Mouse (Mus musculus): ENCODE measurements around the gene Smad3.

Smad3 gene

DNA sequence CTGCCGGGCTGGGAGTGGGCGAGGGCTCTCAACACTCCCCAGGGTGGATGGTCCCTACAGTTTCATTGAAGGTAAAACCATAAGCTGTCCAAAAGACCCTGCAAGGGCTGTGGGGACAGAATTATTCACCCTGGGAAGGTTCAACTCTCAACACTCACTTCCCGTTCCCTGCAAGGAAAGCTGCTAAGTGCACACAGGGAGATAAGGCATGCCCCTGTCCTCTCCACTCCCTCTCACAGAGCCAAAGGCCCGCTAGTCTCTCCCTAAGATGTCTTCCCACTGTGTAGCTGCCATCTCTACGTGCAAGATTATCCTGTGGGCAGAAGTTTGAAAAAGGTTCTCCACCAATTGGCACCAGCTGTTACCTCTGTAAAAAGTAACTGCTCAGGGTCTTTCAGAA, 60.2 kb downstream of the Smad3 start:
- DNase-seq: no peak

DNA sequence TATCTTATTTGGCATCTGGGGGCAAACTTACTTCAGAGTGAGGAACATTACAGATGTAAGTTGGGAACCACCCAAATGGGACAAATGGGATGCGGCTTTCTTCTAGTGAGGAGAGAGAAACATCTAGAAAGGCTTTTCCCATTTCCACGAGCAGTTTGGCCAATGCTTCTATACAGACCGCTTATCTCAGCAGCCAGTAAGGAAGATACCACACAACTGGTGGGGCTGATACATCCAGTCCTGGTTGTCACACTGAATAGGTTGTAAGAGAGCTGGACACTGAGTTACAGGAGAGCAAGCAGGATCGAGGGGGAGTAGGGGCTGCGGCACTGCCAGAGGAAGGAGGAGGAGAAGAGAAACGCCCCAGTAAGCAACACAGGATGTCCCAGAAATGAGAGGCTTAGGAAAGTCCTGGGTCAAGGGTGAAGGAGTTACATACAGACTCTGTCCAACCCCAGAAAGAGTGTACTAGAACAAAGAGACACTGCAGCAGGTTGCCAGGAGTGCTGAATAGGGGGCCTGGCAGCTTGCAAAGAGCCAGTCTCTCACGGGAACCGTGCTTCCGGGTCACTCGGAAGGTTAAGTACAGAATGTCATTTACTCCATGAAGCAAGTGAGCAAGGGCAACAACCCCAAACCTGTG, 61.2 kb downstream of the Smad3 start:
- peak; percentile 50 for DNase-seq

GRCm38 (mm10) chr9:63691960-63692359, 65.8 kb downstream of the Smad3 start:
- DNase-seq: no peak

GRCm38 (mm10) chr9:63690511-63690910, 67.3 kb downstream of the Smad3 start:
- DNase-seq: no peak

GRCm38 (mm10) chr9:63687413-63688015, 70.3 kb downstream of the Smad3 start:
- peak; percentile 67 for DNase-seq

DNA sequence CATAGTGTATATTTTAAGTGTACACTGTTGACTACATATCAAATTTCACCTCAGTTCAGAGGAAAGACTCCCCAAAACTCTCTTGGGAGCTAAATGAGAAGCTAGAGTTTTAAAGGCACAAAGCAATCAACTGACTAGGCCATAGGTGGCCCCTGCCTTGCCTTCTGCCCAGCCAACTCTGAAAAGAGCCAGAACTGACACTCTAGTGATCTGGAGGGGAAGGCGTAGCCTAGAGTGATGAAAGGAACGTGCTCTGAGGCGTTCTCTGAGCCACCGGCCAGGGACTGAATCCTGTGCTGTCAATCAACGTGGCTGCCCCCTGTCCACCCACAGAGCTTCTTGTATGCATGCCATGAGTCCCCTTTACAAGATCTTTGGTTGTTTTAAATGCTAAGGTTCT, 72.4 kb downstream of the Smad3 start:
- DNase-seq: no peak

DNA sequence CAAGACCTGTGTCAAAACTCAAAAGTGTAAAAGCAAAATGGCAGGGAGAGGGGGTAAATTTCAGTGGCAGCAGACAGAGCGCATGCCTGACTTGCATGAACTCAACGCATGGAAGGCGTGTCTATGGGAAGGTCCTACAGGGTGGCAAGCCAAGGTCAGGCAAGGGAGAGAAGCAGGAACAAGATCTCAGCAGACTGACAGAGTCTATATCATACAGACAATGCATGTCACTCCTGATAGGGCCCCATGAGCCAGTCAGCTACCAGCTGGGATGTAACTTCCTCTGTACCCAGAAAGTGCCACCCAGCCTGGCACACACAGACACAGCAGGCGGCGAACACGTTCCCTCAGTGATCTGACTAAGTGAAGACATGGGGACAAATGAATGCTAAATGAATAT, 73.5 kb downstream of the Smad3 start:
- no peak for DNase-seq

DNA sequence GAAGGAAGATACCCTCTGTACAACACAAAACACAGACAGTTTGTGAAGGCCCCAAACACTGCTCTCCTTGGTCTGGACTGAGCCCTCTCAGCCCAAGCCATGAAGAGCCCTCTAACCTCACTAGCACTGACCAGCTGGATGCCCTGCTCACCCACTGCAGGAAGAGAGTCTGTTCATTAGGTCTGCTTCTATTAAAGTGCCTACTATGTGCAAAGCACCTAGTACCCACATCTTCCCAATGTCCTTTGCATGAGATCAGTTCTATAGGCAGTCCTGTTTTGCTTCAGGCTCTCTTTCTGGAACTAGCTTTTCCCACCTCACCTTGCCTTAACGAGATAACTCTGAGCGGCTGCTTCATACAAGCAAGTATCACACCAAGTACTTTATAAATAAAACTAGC, 74.9 kb downstream of the Smad3 start:
- DNase-seq: no peak

- peak; percentile 59 for DNase-seq
Measured at GRCm38 (mm10) chr9:63682301-63682700, 75.5 kb downstream of the Smad3 start.

DNA sequence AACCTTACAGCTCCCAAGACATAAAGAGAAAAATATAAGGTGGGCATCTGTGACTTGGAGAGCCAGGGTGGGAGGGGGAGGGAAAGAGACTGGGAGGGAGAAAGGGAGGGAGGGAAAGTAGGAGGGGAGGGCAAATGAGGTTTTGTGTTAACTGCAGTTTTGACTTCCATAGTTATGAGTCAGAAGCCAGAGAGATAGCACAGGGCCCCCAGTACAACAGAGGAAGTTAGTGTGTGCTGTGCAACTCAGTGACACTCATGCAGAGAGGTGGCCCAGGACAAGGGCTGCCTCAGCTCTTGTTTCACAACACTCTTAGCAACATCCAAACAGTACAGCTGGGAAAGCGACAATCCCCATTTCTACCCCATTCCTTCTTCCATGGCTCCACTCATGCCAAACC, 79.7 kb downstream of the Smad3 start:
- no peak for DNase-seq

GRCm38 (mm10) chr9:63677621-63678020, 80.2 kb downstream of the Smad3 start:
- peak; percentile 42 for DNase-seq

GRCm38 (mm10) chr9:63674613-63675012, 83.2 kb downstream of the Smad3 start:
- no peak for DNase-seq

DNA sequence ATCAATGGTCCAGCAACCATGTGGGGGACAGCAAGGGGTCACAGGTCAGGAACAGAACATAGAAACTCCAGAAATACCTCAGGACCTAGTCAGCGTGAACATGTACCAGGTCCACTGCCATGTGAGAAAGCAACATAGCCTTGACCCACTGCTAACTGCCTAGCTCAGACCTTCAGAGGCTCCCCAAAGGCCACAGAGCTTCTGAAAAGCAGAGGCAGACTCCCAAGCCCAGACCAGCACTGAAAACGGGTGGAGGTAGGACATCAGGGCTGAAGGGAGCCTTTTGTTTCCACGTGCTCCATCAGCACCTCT, 84.3 kb downstream of the Smad3 start:
- no peak for DNase-seq

DNA sequence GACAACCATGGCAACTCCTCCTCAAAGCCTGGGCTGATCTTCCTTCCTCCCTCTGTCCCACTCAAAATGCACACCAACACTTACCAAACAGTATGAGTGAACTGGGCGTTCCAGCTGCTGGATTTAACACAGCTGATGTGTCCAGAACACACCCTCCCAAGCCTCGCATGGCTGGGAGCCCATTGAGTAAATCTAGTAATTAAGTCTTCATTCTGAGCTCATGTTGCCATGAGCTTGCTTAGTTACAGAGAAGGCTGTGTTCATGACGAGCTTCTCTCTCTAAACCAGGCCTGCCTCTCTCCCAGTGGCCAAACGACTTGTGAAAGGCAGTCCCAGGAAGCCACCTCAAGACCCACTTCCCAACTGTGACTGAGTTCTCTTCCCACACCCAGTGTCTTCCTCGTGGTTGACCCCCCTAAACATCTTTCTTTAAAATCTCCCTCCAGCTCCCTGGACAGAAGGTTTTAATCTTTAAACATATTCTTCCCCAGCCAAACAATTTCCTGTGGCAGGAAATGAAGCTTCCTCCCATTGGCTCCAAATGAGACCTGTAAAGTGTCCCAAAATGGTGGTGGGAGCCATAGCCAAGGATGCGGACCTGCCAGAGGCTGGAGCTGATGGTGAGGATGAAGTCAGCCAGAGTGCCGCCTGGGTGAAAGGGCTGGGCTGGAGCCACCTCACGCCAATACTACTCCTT, 84.8 kb downstream of the Smad3 start:
- DNase-seq: peak; percentile 68

- no peak for DNase-seq
Measured at GRCm38 (mm10) chr9:63669816-63670215, 88.0 kb downstream of the Smad3 start.

DNA sequence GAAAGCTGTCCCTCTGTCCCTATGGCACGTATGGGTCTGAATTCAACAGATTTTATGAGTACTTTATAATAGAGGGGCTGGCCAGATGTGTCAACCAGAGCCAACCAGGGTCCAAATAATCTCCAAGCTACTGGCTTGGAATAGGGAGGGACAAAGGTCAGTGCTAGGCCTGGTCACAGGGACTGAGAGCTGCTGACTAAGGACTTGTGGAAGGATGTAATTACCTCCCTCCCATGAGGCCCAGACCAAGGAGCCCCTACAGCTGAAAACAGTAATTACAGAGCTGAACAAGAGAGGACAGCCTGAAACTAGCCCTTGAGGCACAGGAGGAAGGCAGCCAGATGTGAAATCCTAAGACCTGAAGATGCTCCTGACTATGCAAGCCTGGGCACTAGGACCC, 89.2 kb downstream of the Smad3 start:
- DNase-seq: no peak

DNA sequence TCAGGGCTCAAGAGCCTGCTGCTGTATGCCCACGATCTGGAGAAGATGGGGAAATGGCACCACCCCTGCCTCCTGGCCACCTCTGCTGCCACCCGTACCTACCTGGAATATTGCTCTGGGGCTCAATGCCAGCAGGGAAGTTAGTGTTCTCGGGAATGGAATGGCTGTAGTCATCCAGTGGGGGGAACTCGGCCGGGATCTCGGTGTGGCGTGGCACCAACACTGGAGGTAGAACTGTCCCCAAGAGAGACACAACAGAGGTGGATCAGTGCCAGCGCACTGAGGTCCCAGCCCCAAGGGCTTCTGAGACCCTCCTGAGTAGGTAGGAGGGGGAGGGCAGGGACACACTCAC, 90.4 kb downstream of the Smad3 start:
- DNase-seq: no peak

DNA sequence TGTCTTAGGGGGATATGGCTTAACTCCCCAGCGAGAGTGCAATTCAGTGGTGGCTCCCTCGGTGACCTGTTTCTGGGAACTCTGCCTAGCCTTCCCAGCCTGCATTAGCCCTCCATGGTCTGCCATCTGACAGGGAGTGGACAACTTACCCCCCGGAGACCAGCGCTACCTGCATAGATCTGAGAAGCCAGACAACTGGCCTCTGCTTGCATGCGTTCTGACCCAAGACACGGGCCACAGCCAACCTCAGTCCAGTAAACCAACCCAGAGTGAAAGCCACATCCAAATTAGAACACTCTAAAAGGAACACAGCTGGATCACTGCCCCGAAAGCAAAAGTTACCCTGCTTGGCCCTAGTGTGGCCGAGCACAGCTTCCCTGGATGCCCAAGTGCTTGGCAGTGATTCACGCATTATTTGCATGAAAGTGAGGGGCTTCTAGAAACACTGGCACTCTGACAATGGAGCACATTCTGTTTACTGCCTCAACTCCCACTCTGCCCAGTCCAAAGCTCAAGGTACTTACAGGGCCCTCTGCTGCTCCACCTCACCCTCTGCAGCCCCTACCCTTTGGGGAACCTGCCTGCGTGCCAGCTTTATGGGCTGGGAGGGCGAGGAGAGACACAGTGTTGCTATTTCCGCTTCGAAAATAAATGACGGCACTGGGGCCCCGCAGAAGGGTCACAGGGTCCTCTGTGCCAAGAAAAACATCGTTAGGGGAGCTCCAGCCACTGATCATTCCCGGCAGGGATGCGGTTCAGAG, 91.0 kb downstream of the Smad3 start:
- peak; percentile 80 for DNase-seq

GRCm38 (mm10) chr9:63664792-63665646, 92.8 kb downstream of the Smad3 start:
- DNase-seq: peak; percentile 77

GRCm38 (mm10) chr9:63664300-63664745, 93.5 kb downstream of the Smad3 start:
- DNase-seq: peak; percentile 63

- DNase-seq: no peak
Measured at GRCm38 (mm10) chr9:63663222-63663621, 94.6 kb downstream of the Smad3 start.

GRCm38 (mm10) chr9:63662759-63663158, 95.0 kb downstream of the Smad3 start:
- peak; percentile 58 for DNase-seq

DNA sequence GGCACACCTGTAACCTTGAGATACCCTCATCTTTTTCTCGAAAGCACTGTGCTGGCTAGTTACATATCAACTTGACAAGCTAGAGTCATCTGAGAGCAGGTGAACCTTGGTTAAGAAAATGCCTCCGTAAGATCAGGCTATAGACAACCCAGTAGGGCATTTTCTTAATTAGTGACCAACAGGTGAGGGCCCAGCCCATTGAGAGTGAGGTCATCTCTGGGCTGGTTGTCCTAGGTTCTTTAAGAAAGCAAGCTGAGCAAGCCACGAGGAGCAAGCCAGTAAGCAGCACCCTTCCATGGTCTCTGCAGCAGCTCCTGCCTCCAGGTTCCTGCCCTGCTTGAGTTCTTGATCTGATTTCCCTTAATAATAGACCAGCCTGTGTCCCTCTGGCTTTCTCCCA, 97.1 kb downstream of the Smad3 start:
- no peak for DNase-seq

Data from kidney, postnatal 10 days (tissue).